Mouse (Mus musculus) intestine, postnatal 0 days (tissue): ENCODE measurements at regions not wholly inside any gene's neighbourhood (a gene's known extent, or its start where the extent isn't known, plus 50 kb on each side); places are given as distances from the start of the nearest gene placed in this dataset.

Experiments used
- ATAC-seq: fragments of 200-750 bp; cut with Nextera tagmentation; 2 replicates; pipeline ENCODE4 v1.8.0; 2017; ENCODE audit warnings: mild to moderate bottlenecking, moderate TSS enrichment, moderate library complexity
- H3K27ac ChIP-seq: fragments of 300-500 bp; sonication (generic); 2 replicates; pipeline ENCODE4 v1.5.1; 2014; ENCODE audit warnings: mild to moderate bottlenecking, low read depth, low read length, moderate library complexity
- H3K27me3 ChIP-seq: fragments of 300-500 bp; sonication (generic); replicated peaks from 2 replicates; pipeline ENCODE4 v1.6.1; 2014; ENCODE audit warnings: low read length, mixed read lengths; ENCODE audit not compliant: control insufficient read depth, insufficient read depth
- H3K36me3 ChIP-seq: fragments of 300-500 bp; sonication (generic); 2 replicates; pipeline ENCODE4 v1.6.1; 2014; ENCODE audit warnings: mild to moderate bottlenecking, moderate library complexity; ENCODE audit not compliant: control insufficient read depth, insufficient read depth
- H3K4me1 ChIP-seq: fragments of 300-500 bp; sonication (generic); replicated peaks from 2 replicates; pipeline ENCODE4 v1.6.1; 2014; ENCODE audit warnings: antibody characterized with exemption, low read length, mixed read lengths; ENCODE audit not compliant: control insufficient read depth, insufficient read depth
- H3K4me2 ChIP-seq: fragments of 300-500 bp; sonication (generic); replicated peaks from 2 replicates; pipeline ENCODE4 v1.6.1; 2014; ENCODE audit warnings: low read depth, mild to moderate bottlenecking, moderate library complexity
- H3K4me3 ChIP-seq: fragments of 300-500 bp; sonication (generic); 2 replicates; pipeline ENCODE4 v1.5.1; 2014; ENCODE audit warnings: low read depth, low read length
- H3K9ac ChIP-seq: fragments of 300-500 bp; sonication (generic); 2 replicates; pipeline ENCODE4 v1.6.1; 2014; ENCODE audit warnings: mild to moderate bottlenecking, low read depth, low read length
- H3K9me3 ChIP-seq: fragments of 300-500 bp; sonication (generic); 2 replicates; pipeline ENCODE4 v1.6.1; 2016; ENCODE audit warnings: mixed run types; ENCODE audit not compliant: control insufficient read depth
- CTCF ChIP-seq: sonication (generic); IDR thresholded peaks from 2 replicates; pipeline ENCODE4 v1.5.1; 2016; ENCODE audit warnings: low read depth, mild to moderate bottlenecking, control low read depth, antibody characterized with exemption, moderate library complexity
- WGBS: fragments of 180-500 bp; shearing (Covaris S2); extraction: QIAGEN DNeasy Blood & Tissue Kit; methylation state at CpG from one replicate; pipeline ENCODE4 v1.1.7; 2014; 5-methylcytosine and 5-hydroxymethylcytosine counted together

DNA sequence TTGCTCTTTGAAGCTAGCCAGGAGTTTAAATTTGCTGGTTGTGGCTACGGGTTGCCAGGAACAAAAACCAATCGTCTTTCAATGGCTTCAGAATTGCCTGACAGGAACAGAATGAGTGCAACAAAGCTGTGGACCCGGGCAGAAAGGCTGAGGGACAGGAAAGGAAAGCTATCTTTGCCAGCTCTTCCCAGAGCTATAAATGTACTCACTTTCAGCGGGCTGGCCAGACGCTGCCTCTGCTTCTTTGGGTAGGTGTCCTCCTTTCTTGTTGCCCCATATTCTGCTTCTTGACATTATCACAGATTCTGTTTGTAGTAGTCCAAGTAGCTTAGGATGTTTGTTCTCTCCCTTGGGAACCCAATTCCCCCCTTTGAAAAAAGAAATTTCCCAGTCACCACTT, 307.4 kb upstream of the Kif2a start:
- Histone ChIP-seq H3K4me3 (no peak overlapping the region), H3K4me2 (no peak overlapping the region), H3K27ac (no peak overlapping the region), H3K9ac (no peak overlapping the region), H3K27me3 (no peaks in the 10 kb centered on the region), H3K36me3 (no peaks in the 10 kb centered on the region), H3K9me3 (no peaks in the 10 kb centered on the region), H3K4me1 (no peaks in the 10 kb centered on the region)
- ATAC-seq = no peak
- 74% methylated on average over 5 of the region's 5 CpGs for WGBS
- TF ChIP-seq CTCF = no peak

- no peak for ATAC-seq
- TF ChIP-seq CTCF = peak; percentile 87
- Histone ChIP-seq H3K27me3 (no peaks in the 10 kb centered on the region), H3K9ac (no peak overlapping the region), H3K27ac (no peak overlapping the region), H3K9me3 (no peaks in the 10 kb centered on the region), H3K4me3 (no peak overlapping the region), H3K36me3 (no peaks in the 10 kb centered on the region), H3K4me2 (no peak overlapping the region), H3K4me1 (no peaks in the 10 kb centered on the region)
- 57% methylated on average over 3 of the region's 3 CpGs for WGBS
Observed at GRCm38 (mm10) chr13:107325707-107326495, 304.0 kb upstream of the Kif2a start.

GRCm38 (mm10) chr13:107314746-107315145, 292.8 kb upstream of the Kif2a start:
- Histone ChIP-seq H3K27ac (no peak overlapping the region), H3K9me3 (no peaks in the 10 kb centered on the region), H3K4me2 (no peak overlapping the region), H3K36me3 (no peaks in the 10 kb centered on the region), H3K9ac (no peak overlapping the region), H3K4me3 (no peak overlapping the region), H3K4me1 (no peaks in the 10 kb centered on the region), H3K27me3 (no peaks in the 10 kb centered on the region)
- TF ChIP-seq CTCF = no peak
- 86% methylated on average over 7 of the region's 7 CpGs for WGBS
- ATAC-seq = no peak

GRCm38 (mm10) chr13:107308958-107309639, 287.2 kb upstream of the Kif2a start:
- no peak for ATAC-seq
- no peaks in the 10 kb centered on the region for H3K27me3 ChIP-seq
- no peak overlapping the region for H3K9ac ChIP-seq
- no peak overlapping the region for H3K27ac ChIP-seq
- H3K9me3 ChIP-seq = no peaks in the 10 kb centered on the region
- H3K36me3 ChIP-seq = no peaks in the 10 kb centered on the region
- H3K4me1 ChIP-seq = no peaks in the 10 kb centered on the region
- H3K4me2 ChIP-seq = no peak overlapping the region
- TF ChIP-seq CTCF = no peak
- 82% methylated on average over 6 of the region's 6 CpGs for WGBS
- H3K4me3 ChIP-seq = no peak overlapping the region

- no peaks in the 10 kb centered on the region for H3K36me3 ChIP-seq
- H3K4me2 ChIP-seq = no peak overlapping the region
- H3K9ac ChIP-seq = no peak overlapping the region
- no peak for TF ChIP-seq CTCF
- H3K9me3 ChIP-seq = no peaks in the 10 kb centered on the region
- H3K4me3 ChIP-seq = no peak overlapping the region
- no peaks in the 10 kb centered on the region for H3K27me3 ChIP-seq
- 87% methylated on average over 2 of the region's 2 CpGs for WGBS
- no peak for ATAC-seq
- H3K27ac ChIP-seq = no peak overlapping the region
- no peaks in the 10 kb centered on the region for H3K4me1 ChIP-seq
Observed at GRCm38 (mm10) chr13:107308404-107308803, 286.5 kb upstream of the Kif2a start.

DNA sequence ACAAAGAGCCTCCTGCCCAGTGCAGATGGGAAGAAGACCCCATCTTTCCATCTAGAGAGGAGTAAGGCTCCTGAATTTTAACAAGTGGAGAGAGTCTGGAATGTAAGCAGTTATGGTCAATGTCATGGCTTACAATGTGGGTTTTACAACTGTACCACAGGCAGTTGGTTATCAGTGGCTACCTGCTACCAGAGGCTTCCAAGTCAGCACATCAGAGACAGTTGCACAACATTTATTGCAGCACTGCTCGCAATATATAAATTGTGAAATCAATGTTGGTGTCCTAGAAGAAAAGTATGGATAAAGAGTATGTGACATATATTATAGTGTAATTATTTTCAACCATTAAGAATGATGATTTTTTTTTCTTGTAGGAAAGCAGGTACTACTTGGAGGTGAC, 285.0 kb upstream of the Kif2a start:
- Histone ChIP-seq H3K4me2 (no peak overlapping the region), H3K4me3 (no peak overlapping the region), H3K36me3 (no peaks in the 10 kb centered on the region), H3K27me3 (no peaks in the 10 kb centered on the region), H3K4me1 (no peaks in the 10 kb centered on the region), H3K9ac (no peak overlapping the region), H3K9me3 (no peaks in the 10 kb centered on the region), H3K27ac (no peak overlapping the region)
- ATAC-seq = peak; percentile 47
- no peak for TF ChIP-seq CTCF
- WGBS = 43% methylated on average over 1 of the region's 1 CpGs
